Mouse (Mus musculus) kidney, adult 18-20 months (tissue): ENCODE measurements around the gene Catsper4.

ENCODE experiments used
- DNase-seq: peaks from one replicate; pipeline ENCODE4 v3.0.0; 2021

The Catsper4 gene

GRCm38 (mm10) chr4:134250116-134250929 lies 23.1 kb upstream of the Catsper4 start:
- DNase-seq: no peak

GRCm38 (mm10) chr4:134249651-134250050 lies 22.5 kb upstream of the Catsper4 start:
- peak; percentile 83 for DNase-seq

GRCm38 (mm10) chr4:134246719-134247258 lies 19.6 kb upstream of the Catsper4 start, which contains the start of gene Gm30191:
Gene Gm30191 (plus strand): TSS chr4:134246935.
- DNase-seq: peak; percentile 28

- DNase-seq: peak; percentile 28
Observed at GRCm38 (mm10) chr4:134246256-134246655, 19.1 kb upstream of the Catsper4 start.

GRCm38 (mm10) chr4:134245148-134245843 lies 18.1 kb upstream of the Catsper4 start, which contains the start of gene Zfp593:
Gene Zfp593 (minus strand): TSS chr4:134245592.
- DNase-seq: peak; percentile 96

- DNase-seq: no peak
Observed at GRCm38 (mm10) chr4:134243516-134244250, 16.5 kb upstream of the Catsper4 start, which contains the start of gene E130218I03Rik. Gene E130218I03Rik (plus strand): TSS chr4:134243662.

GRCm38 (mm10) chr4:134238686-134239085 lies 11.5 kb upstream of the Catsper4 start:
- no peak for DNase-seq

- peak; percentile 93 for DNase-seq
Observed at GRCm38 (mm10) chr4:134238279-134238651, 11.1 kb upstream of the Catsper4 start, which contains the start of gene Cnksr1. Gene Cnksr1 (minus strand): TSS chr4:134238399.

- DNase-seq: peak; percentile 36
Observed at GRCm38 (mm10) chr4:134237582-134238278, 10.5 kb upstream of the Catsper4 start.

GRCm38 (mm10) chr4:134234876-134235275 lies 7.7 kb upstream of the Catsper4 start:
- DNase-seq: no peak

- DNase-seq: peak; percentile 42
Observed at GRCm38 (mm10) chr4:134230431-134230830, 3.2 kb upstream of the Catsper4 start.

- DNase-seq: peak; percentile 56
Observed at GRCm38 (mm10) chr4:134222793-134223600, 4.2 kb downstream of the Catsper4 start.

- DNase-seq: no peak
Observed at GRCm38 (mm10) chr4:134206488-134207053, 20.6 kb downstream of the Catsper4 start.

- DNase-seq: no peak
Observed at GRCm38 (mm10) chr4:134203340-134203896, 23.8 kb downstream of the Catsper4 start.

GRCm38 (mm10) chr4:134202904-134203303 lies 24.3 kb downstream of the Catsper4 start, which contains the start of gene Gm7534:
Gene Gm7534 (minus strand): TSS chr4:134203004.
- DNase-seq: no peak

- no peak for DNase-seq
Observed at GRCm38 (mm10) chr4:134199371-134199770, 27.8 kb downstream of the Catsper4 start.

GRCm38 (mm10) chr4:134186268-134186667 lies 40.9 kb downstream of the Catsper4 start:
- no peak for DNase-seq

- no peak for DNase-seq
Observed at GRCm38 (mm10) chr4:134185569-134185968, 41.6 kb downstream of the Catsper4 start.

GRCm38 (mm10) chr4:134183711-134184110 lies 43.5 kb downstream of the Catsper4 start:
- no peak for DNase-seq

- no peak for DNase-seq
Observed at GRCm38 (mm10) chr4:134181825-134182224, 45.4 kb downstream of the Catsper4 start.
